Mouse (Mus musculus): Measurements from ENCODE around the gene Fbl.
"Not testable (repeated sequence)": the region's sequence is repeated elsewhere in the genome, so short reads cannot be mapped to it uniquely, and the experiment has no call there.

Fbl gene

DNA sequence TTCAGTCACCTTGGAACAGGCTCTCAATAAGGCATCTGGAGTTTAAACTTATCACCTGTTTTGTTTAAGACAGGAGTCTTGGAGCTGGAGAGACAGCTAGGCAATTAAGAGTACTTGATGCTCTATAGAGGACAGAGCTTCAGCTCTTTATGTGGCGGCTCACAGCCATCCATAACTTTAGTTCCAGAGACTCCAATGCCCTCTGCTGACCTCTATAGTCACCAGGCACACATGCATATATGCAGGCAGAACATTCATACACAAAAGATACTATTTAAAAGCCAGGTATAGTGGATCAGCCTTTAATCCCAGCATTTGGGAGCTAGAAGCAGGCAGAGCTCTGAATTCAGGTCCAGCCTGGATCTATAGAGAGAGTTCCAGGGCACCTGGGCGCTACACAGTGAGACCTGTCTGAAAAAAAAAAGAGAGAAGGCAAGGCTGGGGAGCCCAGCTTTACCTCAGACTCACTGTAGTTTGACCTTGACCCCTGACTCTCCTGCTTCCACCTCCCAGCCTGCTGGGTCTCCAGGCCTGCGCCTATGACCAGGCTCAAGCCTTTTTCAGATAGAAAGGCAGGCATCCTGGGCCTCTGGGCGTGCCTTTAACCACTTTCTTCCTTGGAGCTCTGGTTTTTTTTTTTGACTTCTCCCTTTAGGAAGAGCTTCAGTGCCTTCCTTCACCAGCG lies 26.0 kb downstream of the Fbl start:
- DNase-seq: no peak

DNA sequence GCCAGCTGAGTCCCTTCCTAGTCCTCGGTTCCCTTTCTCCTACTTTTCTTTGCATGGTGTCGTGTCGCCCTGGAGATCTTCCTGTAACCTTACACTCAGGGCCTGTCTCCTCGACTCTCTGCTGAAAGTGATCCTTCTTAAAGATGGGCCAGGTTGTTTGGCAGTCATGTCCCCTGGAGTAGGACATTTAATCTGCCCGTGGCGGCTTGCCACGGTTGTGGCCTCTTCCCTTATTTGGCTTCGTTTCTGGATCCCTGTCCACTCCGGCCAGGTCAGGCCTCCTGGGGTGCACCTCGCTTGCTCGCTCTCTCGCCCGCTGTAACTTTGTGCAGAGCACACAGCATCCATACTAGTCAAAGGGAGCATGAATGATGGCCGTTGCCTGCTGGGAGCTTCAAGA lies 27.0 kb downstream of the Fbl start:
- no peak for DNase-seq

DNA sequence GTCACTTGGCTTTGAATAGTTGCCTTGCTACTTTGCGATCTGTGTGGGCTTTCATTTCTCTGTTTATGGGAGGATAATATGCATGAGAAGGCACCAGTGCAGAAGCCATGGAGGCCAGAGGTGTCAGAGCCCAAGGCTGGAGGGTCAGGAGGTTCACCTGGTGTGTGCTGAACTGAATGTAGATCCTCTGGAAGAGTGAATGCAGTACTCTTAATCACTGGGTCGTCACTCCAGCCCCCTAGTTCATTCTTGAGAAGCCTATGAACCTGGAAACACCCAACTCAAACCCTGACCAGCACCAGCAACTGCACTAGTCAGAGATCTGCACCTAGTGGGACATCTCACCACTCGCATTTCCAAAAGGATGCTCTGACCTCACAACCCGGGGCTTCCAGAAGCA lies 29.5 kb downstream of the Fbl start:
- no peak for DNase-seq

DNA sequence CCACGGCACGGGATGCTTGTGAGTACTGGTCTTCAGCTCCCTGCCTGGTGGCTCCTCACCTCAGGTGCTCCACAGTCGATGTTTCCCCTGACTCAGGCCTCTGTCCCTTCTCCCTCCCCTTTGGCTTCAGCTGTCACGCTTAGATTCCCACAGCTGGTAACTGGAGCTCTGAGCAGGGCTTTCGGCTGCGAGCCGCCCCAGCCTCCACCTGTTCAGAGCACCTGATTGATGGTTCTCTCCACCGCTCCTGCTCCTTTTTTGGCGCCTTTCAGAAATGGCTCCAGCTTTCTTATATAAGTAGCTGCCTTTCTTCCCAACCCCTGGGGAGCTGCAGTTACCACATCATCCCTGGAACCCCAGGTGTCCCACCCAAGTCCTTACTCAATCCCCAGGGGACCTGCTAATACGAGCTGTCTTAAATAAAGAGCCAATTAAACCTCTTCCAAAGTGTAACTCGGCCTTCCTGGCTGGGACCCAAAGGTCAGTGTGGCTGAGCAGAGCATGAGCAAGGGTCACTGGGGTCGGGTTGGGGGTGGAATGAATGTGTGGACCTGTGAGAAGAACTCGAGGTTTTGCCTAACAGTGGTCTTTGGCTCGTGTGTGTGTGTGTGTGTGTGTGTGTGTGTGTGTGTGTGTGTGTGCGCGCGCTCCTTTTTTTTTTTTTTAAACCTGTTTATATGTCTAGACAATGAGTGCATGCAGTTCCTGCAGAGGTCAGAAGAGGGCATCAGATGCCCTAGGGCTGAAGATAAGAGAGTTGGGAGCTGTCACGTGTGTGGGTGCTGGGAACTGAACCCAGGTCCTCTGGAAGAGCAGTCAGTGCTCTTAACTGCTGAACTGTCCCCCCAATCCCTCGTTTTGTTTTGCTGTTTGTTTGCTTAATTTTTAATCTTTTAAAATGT lies 33.9 kb downstream of the Fbl start:
- no peak for DNase-seq

DNA sequence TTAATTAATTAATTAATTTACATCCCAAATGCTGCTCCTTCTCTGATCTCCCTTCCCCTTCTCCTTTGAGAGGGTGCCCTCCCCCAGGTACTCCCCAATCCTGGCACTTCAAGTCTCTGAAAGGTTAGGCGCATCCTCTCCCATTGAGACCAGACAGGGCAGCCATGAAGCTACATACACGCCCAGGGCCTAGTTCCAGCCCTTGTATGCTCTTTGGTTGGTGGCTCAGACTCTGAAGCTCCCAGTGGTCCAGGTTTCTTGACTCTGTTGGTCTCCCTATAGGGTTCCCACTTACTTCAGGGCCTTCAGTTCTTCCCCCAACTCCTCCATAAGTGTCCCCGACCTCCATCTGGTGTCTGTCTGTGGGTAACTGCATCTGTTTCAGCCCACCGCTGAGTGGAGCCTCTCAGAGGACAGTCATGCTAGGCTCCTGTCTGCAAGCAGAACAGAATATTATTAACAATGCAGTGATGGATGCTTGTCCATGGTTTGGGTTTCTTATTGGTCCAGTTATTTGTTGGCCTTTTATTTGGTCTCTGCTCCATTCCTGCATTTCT lies 36.6 kb downstream of the Fbl start:
- peak; percentile 50 for DNase-seq

DNA sequence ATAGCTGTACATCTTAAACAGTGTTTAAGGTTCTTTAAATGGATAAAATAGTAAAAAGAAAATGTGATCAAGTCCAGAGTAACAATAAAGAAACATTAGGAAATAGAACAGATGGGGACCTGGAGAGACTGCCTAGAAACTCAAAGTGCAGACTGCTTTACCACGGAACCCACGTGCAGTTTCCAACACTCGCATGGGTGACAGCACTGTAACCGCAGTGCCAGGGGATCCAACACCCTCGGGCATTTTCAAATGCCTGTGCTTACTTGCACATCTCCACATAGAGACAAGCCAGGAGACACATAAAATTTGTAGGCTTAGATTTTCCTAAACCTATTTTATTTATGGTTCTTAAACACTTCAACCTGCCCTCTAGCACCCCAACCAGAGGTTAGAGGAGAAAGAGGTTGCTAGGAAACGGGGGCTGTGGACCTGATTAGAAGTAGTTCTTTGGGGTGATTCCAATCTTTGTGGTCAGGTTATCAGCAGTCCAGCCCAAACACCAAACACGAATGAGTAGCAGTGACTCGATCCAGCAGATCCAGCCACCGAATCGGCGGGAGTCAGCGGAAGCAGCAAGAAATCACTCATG lies 39.0 kb downstream of the Fbl start:
- no peak for DNase-seq

DNA sequence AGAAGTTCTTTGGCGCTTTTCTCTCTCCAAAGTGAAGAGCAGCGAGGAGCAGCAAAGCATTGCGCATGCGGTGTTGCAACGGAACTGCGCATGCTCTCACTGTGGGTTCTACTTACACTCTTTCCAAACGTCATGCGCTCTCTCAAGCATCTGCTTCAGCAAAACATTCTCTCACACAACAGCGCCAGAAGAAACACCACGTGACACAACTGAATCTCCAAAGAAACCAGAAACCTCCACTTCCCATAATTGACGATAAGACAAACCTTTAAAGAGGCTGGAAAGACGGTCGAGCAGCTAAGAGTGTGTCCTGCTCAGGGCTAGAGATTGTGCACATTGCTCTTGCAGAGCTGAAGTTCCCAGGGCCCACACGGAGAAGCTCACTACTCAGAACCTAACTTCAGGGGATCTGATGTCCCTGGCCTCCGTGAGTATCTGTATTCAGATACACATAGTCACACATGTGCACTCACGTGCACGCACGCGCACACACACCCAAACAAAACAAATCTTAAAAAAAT lies 39.5 kb downstream of the Fbl start:
- DNase-seq: peak; percentile 69

DNA sequence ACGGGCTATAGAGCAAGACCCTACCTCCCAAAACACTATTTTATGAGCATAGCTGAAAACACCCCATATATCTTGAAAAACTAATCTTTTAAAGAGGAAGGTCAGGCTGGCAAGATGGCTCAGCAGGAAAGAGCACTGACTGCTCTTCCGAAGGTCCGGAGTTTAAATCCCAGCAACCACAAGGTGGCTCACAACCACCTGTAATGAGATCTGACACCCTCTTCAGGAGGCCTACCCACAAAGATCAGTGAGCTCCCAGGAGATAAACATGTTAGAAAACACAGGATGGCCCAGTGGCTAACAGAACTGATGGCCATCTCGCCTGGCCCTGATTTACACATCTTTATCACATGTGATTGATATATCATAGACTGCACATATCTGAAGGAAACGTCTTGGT lies 41.2 kb downstream of the Fbl start:
- no peak for DNase-seq

DNA sequence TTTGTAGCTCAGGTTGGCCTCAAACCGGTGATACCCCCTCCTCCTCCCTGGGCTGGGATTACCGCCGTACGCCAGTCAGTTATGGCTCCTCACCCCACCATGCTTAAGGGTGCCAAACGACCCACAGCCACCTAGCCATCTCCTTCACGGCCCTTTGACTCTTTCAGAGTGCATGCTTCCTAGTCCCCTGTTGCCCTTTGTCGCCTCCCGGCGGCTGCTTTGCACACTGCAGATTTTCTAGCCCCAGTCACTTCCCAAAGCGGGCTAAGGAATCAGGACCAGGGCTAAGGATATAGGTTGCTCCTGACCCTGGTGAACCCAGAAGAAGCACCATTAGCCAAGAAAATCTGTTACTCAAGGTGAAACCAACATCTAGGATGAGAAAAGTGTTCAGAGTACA lies 44.6 kb downstream of the Fbl start:
- peak; percentile 72 for DNase-seq

DNA sequence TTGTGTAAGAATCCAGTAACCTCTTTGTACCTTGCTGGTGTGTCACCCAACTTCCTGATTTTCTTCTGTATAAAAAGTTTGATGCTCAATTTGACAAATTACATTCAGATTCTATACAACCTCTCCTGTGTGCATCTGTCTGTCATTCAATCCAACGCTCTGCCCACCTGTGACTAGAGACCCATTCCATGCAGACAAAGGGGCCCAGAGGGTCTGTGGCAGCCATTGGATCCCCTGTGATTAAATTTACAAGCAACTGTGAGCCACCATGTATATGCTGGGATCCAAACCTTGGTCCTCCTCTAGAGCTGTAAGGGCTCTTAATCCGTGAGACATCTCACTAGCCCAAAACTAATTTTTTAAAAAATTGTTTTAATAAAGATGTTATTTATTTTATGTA lies 46.4 kb downstream of the Fbl start:
- DNase-seq: not testable (repeated sequence)

DNA sequence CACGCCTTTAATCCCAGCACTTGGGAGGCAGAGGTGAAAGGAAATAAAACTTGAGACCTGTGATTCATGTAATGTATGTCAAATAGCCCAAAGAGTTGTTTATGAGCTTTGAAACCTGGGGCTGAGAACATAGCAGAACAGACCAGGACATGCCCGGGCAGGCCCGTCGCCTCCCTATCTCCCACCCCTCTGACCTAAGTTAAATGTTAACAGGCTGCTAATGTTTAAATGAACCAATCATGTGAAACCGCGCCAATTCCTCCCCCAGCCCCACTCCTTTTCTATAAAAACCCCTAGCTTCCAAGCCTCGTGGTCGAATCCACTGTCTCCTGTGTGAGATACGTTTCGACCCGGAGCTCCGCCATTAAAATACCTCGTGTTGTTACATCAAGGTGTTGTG lies 48.3 kb downstream of the Fbl start:
- DNase-seq: not testable (repeated sequence)

DNA sequence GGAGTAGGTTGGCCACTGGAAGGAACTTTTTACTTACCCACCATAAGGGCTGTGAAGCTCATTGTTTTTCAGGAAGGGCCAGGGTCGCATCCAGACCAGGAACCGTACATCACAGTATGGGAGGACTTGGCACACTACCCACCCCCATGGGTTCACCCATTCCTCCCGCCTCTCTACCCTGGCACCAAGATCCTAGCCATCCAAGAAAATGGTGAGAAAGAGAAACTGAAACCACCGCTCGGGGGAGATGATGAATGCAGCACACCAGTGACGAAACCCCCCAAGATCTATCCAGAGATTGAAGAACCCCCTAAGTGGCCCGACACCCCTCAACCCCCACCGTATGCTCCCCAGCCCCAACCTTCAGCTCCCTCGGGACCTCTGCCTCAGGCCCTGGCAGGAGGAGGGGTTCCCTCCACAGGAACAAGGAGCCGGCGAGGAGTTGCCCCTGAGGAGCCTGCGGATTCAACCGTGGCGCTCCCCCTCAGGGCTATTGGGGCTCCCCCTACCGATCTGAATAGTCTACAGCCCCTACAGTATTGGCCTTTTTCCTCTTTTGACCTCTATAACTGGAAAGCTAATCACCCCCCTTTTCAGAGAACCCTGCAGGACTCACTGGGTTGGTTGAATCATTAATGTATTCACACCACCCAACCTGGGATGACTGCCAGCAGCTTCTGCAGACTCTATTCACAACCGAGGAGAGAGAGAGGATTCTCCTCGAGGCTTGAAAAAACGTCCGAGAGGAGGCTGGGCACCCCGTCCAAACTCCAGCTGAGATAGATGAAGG lies 49.6 kb downstream of the Fbl start:
- not testable (repeated sequence) for DNase-seq

DNA sequence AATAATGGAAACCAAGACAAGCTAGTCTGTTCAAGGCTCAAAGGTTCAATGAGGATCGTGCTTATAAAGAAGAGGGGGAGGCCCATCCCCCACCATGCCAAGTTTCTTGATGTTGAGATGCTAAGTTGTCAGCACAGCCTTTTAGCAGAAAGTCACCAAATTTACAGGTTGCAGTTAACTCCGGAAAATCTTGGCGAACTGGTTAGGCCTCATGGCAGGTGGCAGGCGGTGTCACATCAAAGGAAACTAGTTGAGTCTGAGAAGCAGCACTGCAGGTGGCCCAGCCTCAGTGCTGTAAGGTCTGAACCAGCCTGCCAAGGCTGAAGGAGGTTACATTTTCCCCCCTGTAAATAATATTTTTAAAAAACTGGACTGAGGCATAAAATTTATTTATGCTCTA lies 57.3 kb downstream of the Fbl start:
- peak; percentile 43 for DNase-seq

DNA sequence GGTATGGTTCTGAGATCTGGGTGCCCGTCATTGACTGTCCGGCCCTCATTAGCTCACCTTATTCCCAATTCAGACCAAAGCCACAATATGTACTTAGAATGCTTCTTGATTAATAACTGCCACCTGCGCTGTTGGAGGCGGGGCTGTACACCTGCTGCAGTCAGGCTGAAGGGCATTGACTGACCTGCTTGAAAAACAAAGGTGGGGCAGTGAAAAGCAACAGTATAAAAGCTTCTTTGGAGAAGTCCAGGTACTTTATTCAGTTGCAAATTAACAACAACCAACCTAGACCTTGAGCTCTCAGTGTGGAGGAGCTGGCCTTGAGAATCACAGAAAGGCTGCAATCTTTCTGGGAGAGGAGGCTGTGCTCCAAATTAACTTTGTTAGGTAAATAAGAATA lies 57.9 kb downstream of the Fbl start:
- DNase-seq: not testable (repeated sequence)
